Mouse (Mus musculus) kidney, postnatal 10 days (tissue): ENCODE measurements around the gene Gm4303.
"Not testable (repeated sequence)": the region's sequence is repeated elsewhere in the genome, so short reads cannot be mapped to it uniquely, and the experiment has no call there.

ENCODE experiments used
- DNase-seq: peaks from one replicate; pipeline ENCODE4 v3.0.0; 2021; ENCODE audit warnings: mixed read lengths

The Gm4303 gene

GRCm38 (mm10) chr10:100345672-100346071 lies at the start of gene Gm4303:
Gene Gm4303, plus strand, starts transcription at chr10:100345972.
- not testable (repeated sequence) for DNase-seq

DNA sequence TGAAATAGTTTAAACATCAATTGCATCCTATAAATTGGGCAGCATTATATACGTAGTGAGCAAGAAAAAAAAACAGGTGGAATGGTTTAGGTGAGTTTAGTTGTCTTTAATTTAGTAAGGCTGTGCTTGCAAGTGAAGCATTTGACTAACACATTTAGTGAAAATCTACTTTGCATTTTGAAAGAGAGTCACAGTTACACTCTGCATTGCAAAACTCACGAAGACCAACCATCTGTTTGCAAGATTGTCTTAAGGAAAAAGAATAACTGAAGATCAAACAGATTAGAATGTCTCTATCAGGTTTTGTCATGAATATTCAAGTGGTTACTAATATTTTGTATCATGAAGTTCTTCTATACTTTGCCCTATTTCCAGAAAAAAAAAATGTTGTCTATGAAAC lies 49.7 kb upstream of the Gm4303 start:
- no peak for DNase-seq

- not testable (repeated sequence) for DNase-seq
These were observed 45.7 kb upstream of the Gm4303 start for GRCm38 (mm10) chr10:100300106-100300505.

DNA sequence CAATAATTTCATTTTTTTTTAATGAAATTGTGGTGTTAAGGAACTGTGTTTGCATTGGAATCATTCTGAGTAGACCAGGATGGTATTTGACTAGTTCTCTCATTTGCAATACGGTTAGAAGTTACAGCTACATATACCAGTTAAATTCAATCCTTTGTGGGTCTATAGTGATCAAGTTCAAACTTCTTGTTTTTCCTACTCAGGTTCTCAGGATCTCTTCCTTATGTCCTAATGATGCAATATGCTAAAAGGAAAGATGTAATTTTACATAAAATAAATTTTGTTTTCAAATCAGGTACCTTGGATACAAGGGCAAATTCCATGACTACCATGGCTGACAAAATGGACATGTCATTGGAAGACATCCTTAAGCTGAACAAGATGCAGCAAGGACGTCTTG lies 10.4 kb upstream of the Gm4303 start, which contains the start of gene Gm4301:
Gene Gm4301, plus strand, starts transcription at position 301 of the 400 bp plus-strand sequence.
- not testable (repeated sequence) for DNase-seq

- DNase-seq, result not testable (repeated sequence)
These were observed 5.2 kb upstream of the Gm4303 start, which contains the start of gene Gm4302 for GRCm38 (mm10) chr10:100340536-100340935. Gene Gm4302, plus strand, starts transcription at chr10:100340836.

DNA sequence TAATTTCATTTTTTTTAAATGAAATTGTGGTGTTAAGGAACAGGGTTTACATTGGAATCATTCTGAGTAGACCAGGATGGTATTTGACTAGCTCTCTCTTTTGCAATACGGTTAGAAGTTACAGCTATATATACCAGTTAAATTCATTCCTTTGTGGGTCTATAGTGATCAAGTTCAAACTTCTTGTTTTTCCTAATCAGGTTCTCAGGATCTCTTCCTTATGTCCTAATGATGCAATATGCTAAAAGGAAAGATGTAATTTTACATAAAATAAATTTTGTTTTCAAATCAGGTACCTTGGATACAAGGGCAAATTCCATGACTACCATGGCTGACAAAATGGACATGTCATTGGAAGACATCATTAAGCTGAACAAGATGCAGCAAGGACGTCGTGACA lies 5.0 kb downstream of the Gm4303 start, which contains the start of gene Gm4305:
Gene Gm4305, plus strand, starts transcription at position 301 of the 400 bp plus-strand sequence.
- not testable (repeated sequence) for DNase-seq

- DNase-seq, result peak; percentile 9
These were observed 11.1 kb downstream of the Gm4303 start for GRCm38 (mm10) chr10:100356841-100357240.

GRCm38 (mm10) chr10:100361038-100361437 lies 15.3 kb downstream of the Gm4303 start, which contains the start of gene Gm4307:
Gene Gm4307, plus strand, starts transcription at chr10:100361338.
- not testable (repeated sequence) for DNase-seq

DNA sequence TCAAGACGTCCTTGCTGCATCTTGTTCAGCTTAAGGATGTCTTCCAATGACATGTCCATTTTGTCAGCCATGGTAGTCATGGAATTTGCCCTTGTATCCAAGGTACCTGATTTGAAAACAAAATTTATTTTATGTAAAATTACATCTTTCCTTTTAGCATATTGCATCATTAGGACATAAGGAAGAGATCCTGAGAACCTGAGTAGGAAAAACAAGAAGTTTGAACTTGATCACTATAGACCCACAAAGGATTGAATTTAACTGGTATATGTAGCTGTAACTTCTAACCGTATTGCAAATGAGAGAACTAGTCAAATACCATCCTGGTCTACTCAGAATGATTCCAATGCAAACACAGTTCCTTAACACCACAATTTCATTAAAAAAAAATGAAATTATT lies 36.7 kb downstream of the Gm4303 start, which contains the start of gene Gm4312:
Gene Gm4312, minus strand, starts transcription at position 101 of the 400 bp plus-strand sequence.
- DNase-seq, result not testable (repeated sequence)
